In the genomic region with DNA sequence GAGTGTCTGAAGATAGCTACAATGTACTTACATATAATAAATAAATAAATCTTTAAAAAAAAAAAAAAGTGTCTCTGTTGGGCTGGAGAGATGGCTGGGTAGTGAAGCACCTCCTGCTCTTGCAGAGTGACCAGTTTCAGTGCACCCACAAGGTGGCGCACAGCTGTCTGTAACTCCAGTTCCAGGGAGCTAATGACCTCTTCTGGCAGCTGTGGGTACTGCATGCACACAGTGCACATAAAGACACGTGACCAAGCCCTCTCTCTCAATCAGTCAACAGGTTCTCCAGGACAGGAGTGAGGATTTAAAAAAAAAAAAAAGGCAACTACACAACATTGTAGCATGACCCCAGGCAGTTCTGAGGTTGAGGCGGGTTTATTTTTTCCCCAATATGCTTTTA, we compare ENCODE assay signal across 8 mouse cellular contexts. TPM values are rescaled to one million over a fixed set of nuclear protein-coding genes. Genes with fewer than 3 reads are reported as not detected.
A peak's percentile ranks its signal among the peaks of the same experiment; 100 is the strongest.
DNase-seq lines count a peak whose midpoint lies in the region; ATAC-seq and TF ChIP-seq lines count a peak whose summit lies in the region.
"Had no signal": no experiment of that assay in that cellular context is flagged by ENCODE, and none has a peak within 500 bp of the region (broad histone marks: within the 10 kb centered on the region; RNA-seq: fewer than 3 reads in every experiment).

No protein-coding gene starts in this region.

- H3K27me3 ChIP-seq in E14TG2a.4 (ENCODE audit: insufficient read depth, low read length), result no peaks in the 10 kb centered on the region
- no peaks in the 10 kb centered on the region for H3K27me3 ChIP-seq in lung, postnatal 0 days (replicated peaks; ENCODE audit: insufficient read depth, low read length)
- H3K27me3 ChIP-seq: heart, embryonic 15.5 days had no signal

- peak; percentile 55 for DNase-seq in kidney, postnatal 10 days
- no peak for DNase-seq in kidney, postnatal 14 days
- no peak for DNase-seq in lung, postnatal 0 days (ENCODE audit: low spot score)
- peak; percentile 60 for DNase-seq in thymus, postnatal 0 days (ENCODE audit: low spot score)
- DNase-seq in cerebellum, adult 11 months, result no peak

- H3K9ac ChIP-seq in lung, postnatal 0 days (replicated peaks; ENCODE audit: low read depth), result no peak overlapping the region
- H3K9ac ChIP-seq: heart, embryonic 15.5 days had no signal

- TF ChIP-seq CTCF in E14TG2a.4 (conservative IDR thresholded peaks at IDR 0.05; ENCODE audit: low read length), result peak; percentile 94
- peak; percentile 69 for TF ChIP-seq CTCF in lung, postnatal 0 days (IDR thresholded peaks at IDR 0.05)

- peaks cover 16% of the 10 kb centered on the region for H3K9me3 ChIP-seq in E14TG2a.4 (ENCODE audit: low read length)
- no peaks in the 10 kb centered on the region for H3K9me3 ChIP-seq in lung, postnatal 0 days (ENCODE audit: low read length)
- H3K9me3 ChIP-seq: heart, embryonic 15.5 days had no signal

- peak; percentile 43 for ATAC-seq in activated CD4-positive, CD25-positive, alpha-beta regulatory T cell, adult 4 months
- ATAC-seq in lung, postnatal 0 days, result no peak

- no peaks in the 10 kb centered on the region for H3K36me3 ChIP-seq in E14TG2a.4 (ENCODE audit: insufficient read depth, low read length)
- no peaks in the 10 kb centered on the region for H3K36me3 ChIP-seq in lung, postnatal 0 days (ENCODE audit: insufficient read depth, low read length)
- H3K36me3 ChIP-seq: heart, embryonic 15.5 days had no signal

- no peaks in the 10 kb centered on the region for H3K4me1 ChIP-seq in E14TG2a.4 (replicated peaks; ENCODE audit: low read depth, low read length)
- no peaks in the 10 kb centered on the region for H3K4me1 ChIP-seq in lung, postnatal 0 days (ENCODE audit: insufficient read depth, low read depth, low read length)
- H3K4me1 ChIP-seq: heart, embryonic 15.5 days had no signal

- WGBS in lung, postnatal 0 days, result 87% methylated on average over 3 of the region's 3 CpGs

- no peak overlapping the region for H3K27ac ChIP-seq in lung, postnatal 0 days (ENCODE audit: low read length)
- H3K27ac ChIP-seq: heart, embryonic 15.5 days had no signal

- no peak for TF ChIP-seq EP300 in lung, postnatal 0 days (IDR thresholded peaks at IDR 0.05)

- H3K4me3 ChIP-seq in E14TG2a.4 (replicated peaks; ENCODE audit: low read length), result no peak overlapping the region
- no peak overlapping the region for H3K4me3 ChIP-seq in lung, postnatal 0 days (ENCODE audit: low read depth, low read length)
- H3K4me3 ChIP-seq: heart, embryonic 15.5 days had no signal

- H3K4me2 ChIP-seq in lung, postnatal 0 days (replicated peaks; ENCODE audit: low read depth, low read length), result no peak overlapping the region
- H3K4me2 ChIP-seq: heart, embryonic 15.5 days had no signal

RNA-seq across cellular contexts. Expression of a gene that starts 17.8 kb away (rescaled TPM):
- polyA plus RNA-seq in activated CD4-positive, CD25-positive, alpha-beta regulatory T cell, adult 4 months (2017; shearing (Covaris generic)), result 10 to 100 TPM; 13.7 to 13.9 TPM
- polyA plus RNA-seq in lung, postnatal 0 days (2015; fragmentation: Nextera tagmentation; extraction: Ambion mirVana), result 13.5 and 15.9 TPM in 2 replicates
- 21.0 and 21.5 TPM in 2 replicates for polyA plus RNA-seq in thymus, postnatal 0 days (2015; fragmentation: Nextera tagmentation; extraction: Ambion mirVana)

Comparison
In these comparisons a context has a peak if more than half of its experiments do, and no peak if none do; other contexts are left out.
1. DNase-seq: peak in kidney, postnatal 10 days (single experiment) and thymus, postnatal 0 days (single experiment); none in kidney, postnatal 14 days (single experiment), lung, postnatal 0 days (single experiment) and cerebellum, adult 11 months (single experiment).